Mouse (Mus musculus): ENCODE data around the gene Cdc6.

- TF ChIP-seq EP300 (IDR thresholded peaks at IDR 0.05; ENCODE audit: low read depth in 1 of 2, low read length in 2 of 2): peak; percentile 58 to 65; a peak in 3 of 4 replicates
- no peak for TF ChIP-seq CTCF (IDR thresholded peaks at IDR 0.05 in 2 of 3, conservative IDR thresholded peaks at IDR 0.05 in 1 of 3; ENCODE audit: control insufficient read depth in 1 of 3, insufficient read depth in 1 of 3, low read depth in 2 of 3, low read length in 3 of 3, poor library complexity in 1 of 3, severe bottlenecking in 1 of 3)
- TF ChIP-seq POLR2A (IDR thresholded peaks at IDR 0.05; ENCODE audit: control insufficient read depth in 1 of 2, insufficient read depth in 1 of 2, low read depth in 1 of 2, low read length in 2 of 2, poor library complexity in 1 of 2): peak; percentile 91 to 93
- TF ChIP-seq NRF1 (IDR thresholded peaks at IDR 0.05; ENCODE audit: insufficient read depth, low read depth, low read length, poor library complexity, severe bottlenecking): peak; percentile 25; the same call in 1 of the 2 replicates
- TF ChIP-seq MAX (IDR thresholded peaks at IDR 0.05; ENCODE audit: low read length): peak; percentile 71
- no peak for TF ChIP-seq CHD2 (IDR thresholded peaks at IDR 0.05; ENCODE audit: low read length)
- no peak for TF ChIP-seq ZNF384 (IDR thresholded peaks at IDR 0.05; ENCODE audit: low read depth, low read length)
- peak; percentile 83 for TF ChIP-seq NELFE (IDR thresholded peaks at IDR 0.05; ENCODE audit: low read depth, low read length)
Measured at GRCm38 (mm10) chr11:98959437-98960312, 52.1 kb downstream of the Cdc6 start.

Data from MEL (cell line).